Mouse (Mus musculus) left cerebral cortex, postnatal 36 days (tissue): Measurements from ENCODE around the gene Tsga10ip. TPM values are rescaled to one million over a fixed set of nuclear protein-coding genes. Genes with fewer than 3 reads are reported as not detected.
A peak's percentile ranks its signal among the peaks of the same experiment; 100 is the strongest.

Experiments used
- DNase-seq, 2 experiments: peaks; one replicate each; pipeline ENCODE4 v3.0.0; 2021 to 2022; ENCODE audit warnings: low spot score in 2 of 2, mixed read lengths in 1 of 2
- intact Hi-C: fragments of 180-260 bp; cut with DNase I; formaldehyde crosslinking; loops from one replicate; pipeline ENCODE4 v1.15.1; 2025
- total RNA-seq, 2 experiments: library from RNA; stranded (reverse); gene quantifications; 2 replicates each; pipeline ENCODE4 v1.2.3; 2021

Tsga10ip gene
- not detected for total RNA-seq

DNA sequence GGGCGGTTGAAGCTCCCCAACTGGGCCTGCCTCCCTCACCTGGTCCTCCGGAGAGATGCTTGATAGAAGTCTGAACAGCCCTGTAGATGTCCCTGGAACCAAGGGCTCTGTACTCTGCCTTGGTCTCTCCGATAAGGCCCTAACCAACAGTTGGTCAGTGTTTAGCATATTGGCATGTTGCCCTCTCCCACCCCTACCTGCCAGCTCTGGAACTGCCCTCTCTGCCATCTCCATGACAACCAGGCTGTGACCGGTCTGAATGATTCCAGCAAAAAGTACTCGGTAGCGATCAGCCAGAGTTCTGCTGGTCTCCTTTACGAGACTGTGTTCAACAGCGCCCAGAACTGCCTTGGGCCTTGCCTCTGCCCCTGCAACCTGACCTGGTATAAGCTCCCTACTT is at the start of gene Tsga10ip:
Gene Tsga10ip (minus strand): TSS at position 234 of the 400 bp plus-strand sequence.
- intact Hi-C loops: no loop called here
- DNase-seq: no peak

DNA sequence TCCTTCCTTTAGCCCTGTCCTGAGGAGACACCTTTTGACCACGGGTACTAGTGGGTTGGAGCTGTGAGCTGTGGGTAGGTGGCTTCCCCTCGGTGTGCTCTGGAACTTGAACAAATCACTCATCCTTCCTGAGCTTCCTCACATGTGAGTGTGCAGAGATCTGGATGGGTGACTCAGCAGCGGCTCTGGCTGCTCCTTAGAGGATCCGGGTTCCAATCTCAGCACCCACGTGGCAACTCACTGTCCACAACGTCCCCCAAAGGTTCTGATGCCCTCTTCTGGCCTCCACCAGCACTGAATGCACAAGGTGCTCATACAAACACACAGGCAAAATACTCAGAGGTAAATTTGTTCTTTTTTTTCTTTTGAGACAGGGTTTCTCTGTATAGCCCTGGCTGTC is 49.4 kb upstream of the Tsga10ip start:
- no peak for DNase-seq
- intact Hi-C loops: no loop called here

DNA sequence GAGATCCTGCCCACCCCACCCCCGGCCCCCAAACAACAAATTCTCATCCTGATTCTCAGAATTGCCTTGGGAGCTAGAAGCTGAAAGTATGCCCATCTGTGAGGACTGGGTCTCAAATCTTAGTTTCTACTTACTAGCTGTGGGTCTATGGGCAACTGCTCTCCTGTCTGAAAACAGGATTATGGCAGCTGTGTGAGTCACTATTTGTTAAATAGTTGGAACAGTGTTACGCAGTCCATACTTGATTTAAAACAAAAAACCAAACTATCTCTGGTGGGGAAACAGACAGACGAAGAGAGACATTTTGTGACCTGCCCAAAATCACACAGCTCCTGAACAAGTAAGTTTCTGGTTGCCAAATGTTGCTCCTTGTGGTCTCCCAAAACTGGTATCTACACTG is 47.3 kb upstream of the Tsga10ip start:
- no peak for DNase-seq
- intact Hi-C loops: no loop called here

DNA sequence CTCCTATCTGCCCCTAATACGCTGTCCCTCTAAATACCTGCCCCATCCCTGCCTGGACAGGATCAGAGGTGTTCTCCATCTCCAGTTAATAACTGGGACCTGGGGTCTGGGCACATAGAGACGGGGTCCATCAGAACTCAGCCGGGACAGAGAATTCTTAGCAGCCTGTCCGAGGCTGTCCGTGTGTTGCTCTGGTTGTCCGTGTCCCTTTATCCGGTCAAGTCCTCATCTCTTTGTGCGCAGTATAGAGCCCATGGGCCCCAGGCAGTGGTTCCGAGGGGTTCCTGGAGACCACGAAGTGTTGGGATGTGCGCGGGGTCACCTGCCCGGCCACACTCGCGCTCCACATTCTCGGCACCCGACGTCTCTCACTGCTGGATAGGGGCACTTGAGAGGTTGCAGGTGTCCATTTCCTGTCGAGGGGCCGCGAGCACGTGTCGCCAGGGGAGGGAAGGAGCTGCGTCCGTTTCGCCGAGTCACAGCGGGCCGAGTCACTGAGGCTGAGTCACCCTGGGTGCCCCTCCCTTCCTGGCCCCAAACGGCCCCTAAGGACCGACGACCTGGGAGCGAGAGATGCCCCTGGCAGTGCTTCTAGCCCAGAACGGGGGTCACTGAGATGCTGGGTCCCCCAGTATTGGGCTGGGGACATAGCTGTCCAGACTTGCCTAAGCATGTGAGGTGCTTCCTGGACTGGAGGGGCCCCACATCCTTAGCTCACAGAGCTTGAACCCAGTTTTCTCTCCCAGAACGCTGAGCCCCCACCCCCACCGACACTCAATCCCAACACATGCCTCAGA is 46.2 kb upstream of the Tsga10ip start:
- intact Hi-C loops: no loop called here
- no peak for DNase-seq

DNA sequence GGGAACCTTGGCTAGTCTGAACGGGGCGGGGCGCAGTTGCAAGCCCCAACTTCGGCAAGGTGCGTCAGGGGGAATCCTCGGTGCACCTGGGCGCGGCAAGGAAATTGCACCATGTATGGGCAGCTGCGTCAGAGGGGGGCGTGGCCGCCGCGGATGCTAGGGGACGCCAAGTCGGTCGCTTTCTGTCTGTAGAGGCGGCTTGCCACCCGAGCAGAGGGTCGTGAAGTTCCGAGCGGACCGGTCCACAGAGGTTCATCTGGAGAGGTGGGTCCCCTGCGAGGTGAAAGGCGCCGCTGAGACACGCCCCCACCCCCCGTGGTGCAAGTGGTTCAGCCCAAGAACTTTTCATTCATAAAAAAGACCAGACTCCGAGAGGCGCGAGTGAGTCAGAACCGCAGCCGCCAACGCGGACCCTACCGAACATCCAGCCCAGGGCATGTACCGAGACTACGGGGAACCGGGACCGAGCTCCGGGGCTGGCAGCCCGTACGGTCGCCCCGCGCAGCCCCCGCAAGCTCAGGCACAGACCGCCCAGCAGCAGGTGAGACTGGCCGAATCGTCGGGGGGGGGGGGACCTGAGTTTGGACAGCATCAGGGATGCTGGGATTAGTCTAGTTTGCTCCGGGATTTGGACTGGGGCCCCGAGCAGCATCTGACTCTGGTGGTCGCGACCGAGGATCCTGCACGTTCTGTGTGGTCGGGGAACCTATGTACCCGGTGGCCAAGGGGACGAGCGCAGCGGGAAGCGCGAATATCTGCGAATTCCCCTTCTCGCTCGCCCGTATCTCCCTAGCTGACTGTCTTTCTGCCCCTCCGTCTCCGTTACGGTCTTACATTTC is 45.4 kb upstream of the Tsga10ip start, which contains the start of gene Fosl1:
Gene Fosl1 (plus strand): TSS at position 33 of the 839 bp plus-strand sequence.
- intact Hi-C loops: no loop called here
- DNase-seq: peak; percentile 70 to 75

DNA sequence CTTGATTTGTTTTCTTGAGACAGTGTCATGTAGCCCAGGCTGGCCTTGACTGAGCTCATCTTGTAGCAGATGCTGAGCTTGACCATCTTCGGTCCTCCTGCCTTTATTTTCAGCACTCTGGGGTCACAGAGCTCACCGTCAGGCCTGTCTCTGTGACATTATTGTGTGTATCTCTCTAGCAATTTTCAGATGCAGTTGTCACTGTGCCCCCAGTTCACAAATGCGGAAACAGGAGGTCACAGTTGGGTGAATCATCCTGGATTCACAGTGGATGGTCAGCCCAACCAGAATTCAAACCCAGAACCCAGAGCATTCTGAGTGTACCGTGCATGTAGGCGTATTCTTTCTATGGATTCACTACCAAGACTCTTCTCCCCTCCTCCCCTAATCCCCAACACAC is 43.4 kb upstream of the Tsga10ip start:
- DNase-seq: no peak
- intact Hi-C loops: no loop called here

DNA sequence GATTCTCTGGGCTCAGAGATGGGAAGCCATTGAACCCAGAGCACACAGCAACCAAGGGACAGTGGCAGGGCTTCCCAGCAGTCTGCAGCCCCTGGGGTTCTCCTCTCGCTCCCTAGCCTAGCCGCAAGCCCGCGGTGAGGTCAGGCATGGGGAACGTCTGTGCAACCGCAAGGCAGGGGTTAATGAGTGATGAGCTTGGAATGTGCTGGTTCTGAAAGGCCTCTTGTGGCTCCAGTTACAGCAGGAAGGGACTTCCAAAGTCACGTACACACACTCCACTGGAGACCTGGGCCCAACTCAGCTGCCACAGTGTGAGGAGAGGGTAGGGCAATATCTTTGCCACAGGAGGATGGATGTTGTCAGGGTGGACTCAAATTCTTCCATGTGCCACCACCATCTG is 42.6 kb upstream of the Tsga10ip start:
- intact Hi-C loops: no loop called here
- no peak for DNase-seq

DNA sequence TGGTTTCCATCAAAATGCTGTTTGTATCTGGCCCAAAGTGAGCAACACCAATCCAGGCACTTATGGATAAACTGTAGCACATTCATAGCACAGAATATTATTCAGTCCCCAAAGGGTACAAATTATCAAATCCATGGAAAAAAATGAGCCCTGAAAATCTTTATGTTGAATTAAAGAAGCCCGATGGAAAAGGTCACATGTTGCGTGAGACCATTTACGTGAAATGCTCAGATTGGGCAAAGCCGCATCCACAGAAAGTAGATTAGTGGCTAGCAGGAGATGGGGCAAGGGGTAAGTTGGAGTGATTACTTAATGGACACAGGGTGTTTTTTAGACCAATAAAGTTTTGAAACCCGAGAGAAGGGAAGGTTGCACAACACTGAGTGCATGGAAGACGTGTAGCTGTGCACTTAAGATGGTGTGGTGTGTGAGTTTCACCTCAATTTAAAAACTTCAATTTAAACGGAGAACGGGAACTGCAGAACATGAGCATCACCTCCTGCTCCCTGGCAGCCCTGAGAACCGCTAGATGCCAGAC is 42.1 kb upstream of the Tsga10ip start:
- no peak for DNase-seq
- intact Hi-C loops: no loop called here

DNA sequence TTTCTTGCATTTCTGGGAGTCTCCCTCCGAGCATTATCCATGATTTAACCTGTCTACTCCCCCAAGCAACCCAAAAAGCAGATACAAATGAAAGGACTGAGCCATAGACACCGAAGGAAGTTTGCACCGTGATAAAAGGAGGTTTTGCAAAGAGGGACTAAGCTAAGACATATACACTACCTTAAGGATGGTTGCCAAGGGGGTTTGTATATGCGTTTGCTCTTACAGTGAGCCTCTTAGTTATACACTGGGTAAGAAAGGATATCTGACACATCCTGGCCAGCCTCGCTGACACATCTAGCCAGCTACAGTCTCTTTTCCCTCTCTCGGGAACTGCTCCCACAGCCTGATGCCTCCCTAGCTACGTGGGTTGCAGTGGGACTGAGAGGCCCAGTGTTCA is 31.6 kb upstream of the Tsga10ip start:
- no peak for DNase-seq
- intact Hi-C loops: no loop called here

DNA sequence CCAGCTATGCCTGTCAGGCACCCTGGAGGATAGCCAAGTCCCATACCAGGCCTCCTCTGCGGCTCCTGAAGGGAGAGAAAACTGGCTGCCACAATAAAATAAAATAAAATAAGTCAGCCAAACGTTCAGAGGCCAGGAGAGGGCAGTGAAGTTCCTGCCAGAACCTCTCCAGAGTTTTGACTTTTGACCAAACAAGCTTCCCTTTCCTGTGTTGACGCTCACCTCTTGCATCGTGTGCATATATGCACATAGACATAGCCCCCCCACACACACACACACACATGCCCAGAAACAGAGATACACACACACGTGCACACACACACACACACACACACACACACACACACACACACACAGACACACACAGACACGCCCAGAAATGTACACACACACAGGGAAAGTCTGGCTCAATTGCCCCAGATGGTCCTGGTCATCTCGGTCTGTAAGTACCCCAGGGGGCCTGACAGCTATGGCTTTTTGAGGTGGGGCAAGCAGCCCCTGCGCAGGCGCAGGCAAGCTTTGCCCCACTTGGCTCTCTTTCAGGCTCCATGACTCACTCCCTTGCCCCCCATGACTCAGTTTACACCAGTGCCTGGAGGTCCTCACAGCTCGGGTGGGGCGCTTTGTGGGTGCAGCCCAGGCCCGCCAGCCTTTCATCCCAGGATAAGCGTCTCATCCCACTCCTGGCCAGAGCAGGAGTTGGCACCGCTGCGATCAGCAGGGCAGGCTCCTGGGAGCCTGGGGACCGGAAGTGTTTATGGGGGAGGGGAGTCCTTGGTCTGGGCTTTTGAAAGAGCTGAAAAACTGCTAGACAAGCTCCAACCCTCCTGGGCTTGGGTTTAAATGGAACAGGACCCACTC is 30.9 kb upstream of the Tsga10ip start:
- no peak for DNase-seq
- intact Hi-C loops: no loop called here

DNA sequence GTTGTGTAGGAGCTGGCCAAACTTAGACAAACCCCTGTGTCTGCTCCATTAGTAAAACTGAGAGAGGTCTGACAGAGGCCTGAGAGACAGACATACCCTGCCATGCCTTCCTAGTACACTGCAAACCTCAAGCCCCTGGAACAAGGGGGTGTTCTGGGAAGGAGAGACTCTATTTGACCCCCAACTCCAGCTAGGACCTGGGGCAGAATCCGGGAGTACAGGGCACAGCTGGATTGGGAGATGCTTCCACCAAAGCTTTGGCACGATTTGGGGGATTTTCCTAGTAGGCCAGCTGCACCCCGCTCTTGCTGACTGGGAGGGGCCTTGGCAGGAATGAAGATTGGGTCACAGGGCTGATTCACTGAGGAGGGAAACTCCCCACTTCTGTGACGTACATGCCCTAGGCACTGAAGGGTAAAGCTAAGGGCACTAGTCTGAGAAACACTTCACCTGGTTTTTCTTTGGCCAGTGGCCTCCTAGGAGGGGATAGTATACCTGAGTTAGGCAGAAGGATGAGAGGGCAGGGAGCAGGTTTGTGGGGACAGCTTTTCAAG is 29.7 kb upstream of the Tsga10ip start:
- no peak for DNase-seq
- intact Hi-C loops: no loop called here

DNA sequence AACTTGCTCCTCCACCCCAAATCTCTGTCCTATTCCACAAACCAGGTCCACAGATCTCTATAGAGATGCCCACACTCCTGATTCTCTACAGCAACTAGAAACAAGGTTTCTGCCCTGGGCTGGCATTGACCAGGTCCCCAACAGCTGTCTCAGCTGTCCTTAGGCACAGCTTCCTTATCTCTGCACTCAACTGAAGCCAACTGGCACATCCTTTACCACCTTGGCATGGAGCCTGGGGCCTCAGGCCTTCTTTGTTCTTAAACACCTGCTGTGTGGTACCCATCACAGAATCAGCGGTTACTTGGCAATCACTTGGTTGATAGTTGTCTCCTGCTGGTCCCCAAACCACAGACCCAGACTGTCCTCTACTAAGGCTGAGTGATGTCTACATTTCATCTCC is 28.1 kb upstream of the Tsga10ip start:
- intact Hi-C loops: no loop called here

DNA sequence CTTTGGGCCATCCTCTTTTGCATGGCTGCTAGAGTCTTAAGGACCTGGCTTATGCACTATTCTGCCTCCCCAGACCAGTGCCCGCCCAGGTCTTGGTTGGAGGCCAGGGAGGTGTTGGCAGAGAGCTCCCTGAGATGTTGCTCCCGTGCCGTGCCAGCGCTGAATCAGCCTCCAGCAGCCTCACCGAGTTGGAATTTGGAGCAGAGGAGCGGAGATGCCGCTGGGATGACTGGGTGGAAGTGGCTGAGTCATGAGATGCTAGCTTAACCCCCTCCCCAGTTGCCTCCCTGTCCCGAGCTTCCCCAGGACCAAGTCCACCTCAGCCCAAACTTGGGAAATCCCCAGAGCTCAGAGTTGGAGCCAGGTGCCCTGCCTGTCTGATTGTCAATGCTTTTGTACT is 27.5 kb upstream of the Tsga10ip start:
- no peak for DNase-seq
- intact Hi-C loops: no loop called here

More for the DNA sequence above, 28.1 kb upstream of the Tsga10ip start:
- DNase-seq: no peak

DNA sequence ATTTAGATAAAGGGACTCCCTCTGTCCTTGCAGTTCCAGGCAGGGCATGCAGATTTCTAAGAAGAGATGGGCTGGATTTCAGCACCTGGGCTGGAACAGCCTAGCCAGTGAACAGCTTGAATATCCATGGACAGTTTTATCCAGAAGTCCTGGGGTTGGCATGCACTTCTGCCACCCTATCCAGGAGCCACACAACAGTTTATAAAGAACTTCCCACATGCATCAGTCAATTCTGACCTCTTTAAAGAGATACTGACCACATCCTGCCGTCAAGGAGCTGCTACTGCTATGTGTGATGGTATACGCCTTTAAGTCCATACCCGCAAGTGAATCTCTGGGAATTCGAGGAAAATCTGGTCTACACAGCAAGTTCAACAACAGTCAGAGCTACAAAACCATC is 26.9 kb upstream of the Tsga10ip start:
- no peak for DNase-seq
- intact Hi-C loops: no loop called here

DNA sequence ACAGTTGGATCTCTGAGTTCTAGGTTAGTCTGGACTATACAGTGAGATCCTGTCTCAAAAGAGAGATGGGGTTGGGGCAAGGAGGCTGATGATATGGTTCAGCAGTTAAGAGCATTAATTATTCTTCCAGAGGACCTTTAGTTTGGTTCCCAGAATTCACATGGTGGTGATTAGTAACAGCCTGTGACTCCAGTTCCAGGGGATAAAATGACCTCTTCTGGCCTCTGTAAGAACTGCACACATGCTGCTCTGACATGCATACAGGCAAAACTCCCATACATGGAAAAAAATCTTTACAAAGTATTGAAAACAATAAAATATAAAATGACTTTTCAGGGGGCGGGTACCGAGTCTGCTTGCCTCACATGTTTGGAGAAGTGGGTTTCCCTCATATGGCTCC is 25.8 kb upstream of the Tsga10ip start:
- intact Hi-C loops: no loop called here
- no peak for DNase-seq

DNA sequence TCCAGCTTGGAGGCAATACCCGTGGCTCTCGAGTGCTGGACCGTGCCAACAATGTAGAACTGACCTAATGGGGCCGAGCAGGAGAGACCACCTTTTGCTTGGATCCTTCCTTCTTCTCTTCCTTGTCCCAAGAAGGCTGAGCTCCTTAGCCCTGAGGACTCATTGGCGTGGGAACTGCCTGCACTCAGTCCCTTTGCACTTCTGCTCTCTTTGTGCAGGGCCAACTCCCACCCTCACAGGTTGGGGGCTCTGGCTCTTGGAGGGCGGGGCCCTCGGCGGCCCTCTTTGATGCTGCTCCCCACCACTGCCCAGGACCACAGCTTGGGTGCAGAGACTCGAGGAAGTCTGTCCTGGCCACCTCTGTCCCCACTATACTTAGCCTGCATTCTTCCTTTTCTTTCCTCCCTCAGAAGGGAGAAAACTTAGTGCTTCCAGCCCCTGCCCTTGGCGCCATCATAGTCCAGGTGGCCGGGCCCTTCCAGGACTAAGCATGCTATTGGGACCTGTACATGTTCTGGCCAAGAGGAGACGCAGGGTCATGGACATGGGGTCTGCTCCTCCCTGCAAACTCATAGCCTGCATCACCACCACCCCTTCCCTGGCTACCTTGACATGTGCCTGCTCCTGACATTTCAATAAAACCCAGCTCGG is 24.4 kb upstream of the Tsga10ip start:
- DNase-seq: no peak
- intact Hi-C loops: no loop called here

DNA sequence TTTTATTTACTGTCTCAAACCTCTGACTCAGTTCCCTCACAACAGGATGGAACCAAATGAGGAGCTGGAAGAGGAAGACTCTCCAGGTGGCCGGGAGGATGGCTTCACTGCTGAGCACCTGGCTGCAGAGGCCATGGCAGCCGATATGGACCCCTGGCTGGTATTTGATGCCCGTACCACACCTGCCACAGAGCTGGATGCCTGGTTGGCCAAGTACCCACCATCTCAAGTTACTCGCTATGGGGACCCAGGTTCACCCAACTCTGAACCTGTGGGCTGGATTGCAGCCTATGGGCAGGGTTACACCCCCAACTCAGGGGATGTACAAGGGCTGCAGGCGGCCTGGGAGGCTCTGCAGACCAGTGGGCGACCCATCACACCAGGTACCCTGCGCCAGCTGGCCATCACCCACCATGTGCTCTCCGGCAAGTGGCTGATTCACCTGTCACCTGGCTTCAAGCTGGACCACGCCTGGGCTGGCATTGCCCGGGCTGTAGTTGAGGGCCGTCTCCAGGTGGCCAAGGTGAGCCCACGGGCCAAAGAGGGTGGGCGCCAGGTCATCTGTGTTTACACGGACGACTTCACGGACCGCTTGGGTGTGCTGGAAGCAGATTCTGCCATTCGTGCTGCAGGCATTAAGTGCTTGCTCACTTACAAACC is 23.7 kb upstream of the Tsga10ip start:
- intact Hi-C loops: loop anchor here (2.0 kb wide), 2 partner anchors 31 to 63 kb away; partner anchors contain the start of genes Ccdc85b and Mus81
- DNase-seq: no peak
